Mouse (Mus musculus): ENCODE data around the gene A730061H03Rik. TPM values are rescaled to one million over a fixed set of nuclear protein-coding genes. Genes with fewer than 3 reads are reported as not detected.

Gene A730061H03Rik
- total and polyA plus RNA-seq, 2 experiments, result 0.42 TPM; not detected in 1

DNA sequence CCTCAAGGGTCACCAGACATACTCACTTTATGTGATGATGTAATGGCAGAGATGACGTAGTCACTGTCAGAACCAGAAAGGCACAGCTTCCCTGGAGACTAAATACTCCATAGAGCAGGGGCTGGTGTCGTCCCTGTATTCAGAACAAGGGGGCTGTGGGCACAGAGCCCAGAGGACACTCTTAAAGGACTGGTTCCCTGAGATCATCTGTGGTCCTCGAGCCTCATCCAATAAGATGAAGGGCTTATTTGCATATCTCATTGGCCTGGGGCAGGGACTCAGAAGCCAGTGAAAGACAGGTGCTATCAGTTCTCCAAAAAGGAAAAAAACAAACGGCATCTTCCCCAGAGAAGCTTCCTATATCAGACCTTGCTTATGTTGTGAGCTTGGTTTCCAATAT is 36.1 kb downstream of the A730061H03Rik start:
- no peaks in the 10 kb centered on the region for H3K79me2 ChIP-seq (ENCODE audit: control insufficient read depth, insufficient read depth, low read length)
- peaks cover 10% of the 10 kb centered on the region for H3K27me3 ChIP-seq (ENCODE audit: control insufficient read depth, insufficient read depth, low read length)
- no peak overlapping the region for H3K9ac ChIP-seq (ENCODE audit: low read depth, low read length)
- no peak for DNase-seq (ENCODE audit: extremely low read depth, low read depth, low spot score)
- TF ChIP-seq POLR2A (IDR thresholded peaks at IDR 0.05; ENCODE audit: extremely low read depth, insufficient read depth, low read length) (no peak), CTCF (IDR thresholded peaks at IDR 0.05; ENCODE audit: low read depth, low read length) (no peak)
- no peak overlapping the region for H3K27ac ChIP-seq (replicated peaks; ENCODE audit: insufficient read depth, low read depth, low read length)
- H3K4me1 ChIP-seq (ENCODE audit: control insufficient read depth, insufficient read depth, low read length), result peaks cover 7% of the 10 kb centered on the region; the same call in 1 of the 2 replicates
- H3K36me3 ChIP-seq (ENCODE audit: control insufficient read depth, insufficient read depth, low read length), result no peaks in the 10 kb centered on the region
- no peak overlapping the region for H3K4me3 ChIP-seq (ENCODE audit: insufficient read depth, low read depth, low read length)
- WGBS, result 44% methylated on average over 4 of the region's 4 CpGs

DNA sequence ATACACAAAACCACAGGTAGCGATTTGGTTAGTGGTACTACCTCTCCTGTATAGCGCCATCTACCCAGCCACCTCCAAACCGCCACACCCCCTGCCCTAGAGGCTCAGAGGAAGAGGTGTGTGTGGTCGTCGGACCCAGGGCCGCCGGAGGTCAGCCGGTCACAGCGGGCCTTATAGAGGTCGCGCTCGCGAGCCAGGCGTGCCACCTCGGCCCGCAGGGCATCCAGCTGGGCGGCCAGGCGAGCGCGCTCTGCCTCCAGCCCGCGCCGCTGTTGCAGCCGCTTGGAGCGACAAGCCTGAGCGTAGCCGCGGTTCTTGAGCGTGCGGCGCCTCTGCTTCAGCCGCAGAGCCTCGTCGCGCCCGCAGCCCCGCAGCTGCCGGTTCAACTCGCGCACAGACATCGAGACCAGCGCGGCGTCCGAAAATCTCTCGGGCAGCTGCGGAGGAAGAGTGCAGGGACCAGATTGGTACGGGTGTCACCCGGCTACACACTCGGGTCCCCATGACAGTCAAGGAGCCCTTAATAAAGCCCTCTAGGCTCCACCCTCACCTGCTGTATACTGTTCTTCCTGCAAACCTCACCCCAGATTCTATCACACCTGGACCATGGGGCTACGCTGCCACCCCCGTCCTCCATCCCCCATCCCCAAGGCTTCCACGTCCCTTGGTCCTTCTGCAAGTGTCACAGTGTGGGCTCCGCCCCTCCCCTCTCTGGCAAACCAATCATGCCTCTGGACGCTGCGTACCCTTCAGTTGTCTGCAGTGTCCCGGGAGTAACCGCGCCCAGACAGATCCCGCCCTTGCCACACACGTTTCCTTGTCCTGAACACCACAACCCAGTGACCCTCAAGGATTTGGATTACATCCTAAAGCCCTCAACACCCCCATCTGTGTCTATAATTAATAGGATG is 39.5 kb downstream of the A730061H03Rik start:
- Histone ChIP-seq H3K4me3 (ENCODE audit: insufficient read depth, low read depth, low read length) (peak overlapping the region; percentile 18; the same call in 1 of the 2 replicates), H3K79me2 (ENCODE audit: control insufficient read depth, insufficient read depth, low read length) (no peaks in the 10 kb centered on the region), H3K36me3 (ENCODE audit: control insufficient read depth, insufficient read depth, low read length) (no peaks in the 10 kb centered on the region), H3K4me1 (ENCODE audit: control insufficient read depth, insufficient read depth, low read length) (peaks cover 7% of the 10 kb centered on the region; the same call in 1 of the 2 replicates), H3K27me3 (ENCODE audit: control insufficient read depth, insufficient read depth, low read length) (peaks cover 10% of the 10 kb centered on the region), H3K27ac (replicated peaks; ENCODE audit: insufficient read depth, low read depth, low read length) (no peak overlapping the region), H3K9ac (ENCODE audit: low read depth, low read length) (no peak overlapping the region)
- DNase-seq (ENCODE audit: extremely low read depth, low read depth, low spot score), result no peak
- WGBS, result 3% methylated on average over 61 of the region's 61 CpGs
- TF ChIP-seq CTCF (IDR thresholded peaks at IDR 0.05; ENCODE audit: low read depth, low read length), result no peak
- TF ChIP-seq POLR2A (IDR thresholded peaks at IDR 0.05; ENCODE audit: extremely low read depth, insufficient read depth, low read length), result no peak

DNA sequence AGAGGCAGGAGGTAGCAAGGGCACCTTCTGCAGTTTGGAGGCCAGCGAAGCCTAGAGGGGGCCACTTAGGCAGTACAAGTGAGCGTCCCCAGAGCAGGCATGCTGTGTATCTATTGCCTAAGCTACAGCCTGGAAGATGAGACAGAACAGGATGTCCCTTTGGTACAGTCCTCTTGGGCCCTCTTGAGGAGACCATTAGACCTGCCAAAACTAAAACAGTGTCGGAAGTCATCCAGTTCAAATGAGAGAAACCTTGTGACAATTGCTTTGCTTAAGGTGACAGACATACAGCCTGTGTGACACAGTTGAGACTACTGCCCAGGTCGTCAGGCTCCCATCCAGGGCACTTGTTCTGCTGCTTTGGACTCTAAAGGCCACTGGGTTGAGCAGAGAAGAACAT is 40.6 kb downstream of the A730061H03Rik start:
- Histone ChIP-seq H3K4me3 (ENCODE audit: insufficient read depth, low read depth, low read length) (no peak overlapping the region), H3K79me2 (ENCODE audit: control insufficient read depth, insufficient read depth, low read length) (no peaks in the 10 kb centered on the region), H3K36me3 (ENCODE audit: control insufficient read depth, insufficient read depth, low read length) (no peaks in the 10 kb centered on the region), H3K27ac (replicated peaks; ENCODE audit: insufficient read depth, low read depth, low read length) (no peak overlapping the region), H3K27me3 (ENCODE audit: control insufficient read depth, insufficient read depth, low read length) (peaks cover 10% of the 10 kb centered on the region), H3K4me1 (ENCODE audit: control insufficient read depth, insufficient read depth, low read length) (peaks cover 7% of the 10 kb centered on the region; the same call in 1 of the 2 replicates), H3K9ac (ENCODE audit: low read depth, low read length) (no peak overlapping the region)
- TF ChIP-seq CTCF (IDR thresholded peaks at IDR 0.05; ENCODE audit: low read depth, low read length), result no peak
- no peak for TF ChIP-seq POLR2A (IDR thresholded peaks at IDR 0.05; ENCODE audit: extremely low read depth, insufficient read depth, low read length)
- 56% methylated on average over 4 of the region's 4 CpGs for WGBS
- DNase-seq (ENCODE audit: extremely low read depth, low read depth, low spot score), result peak; percentile 70

DNA sequence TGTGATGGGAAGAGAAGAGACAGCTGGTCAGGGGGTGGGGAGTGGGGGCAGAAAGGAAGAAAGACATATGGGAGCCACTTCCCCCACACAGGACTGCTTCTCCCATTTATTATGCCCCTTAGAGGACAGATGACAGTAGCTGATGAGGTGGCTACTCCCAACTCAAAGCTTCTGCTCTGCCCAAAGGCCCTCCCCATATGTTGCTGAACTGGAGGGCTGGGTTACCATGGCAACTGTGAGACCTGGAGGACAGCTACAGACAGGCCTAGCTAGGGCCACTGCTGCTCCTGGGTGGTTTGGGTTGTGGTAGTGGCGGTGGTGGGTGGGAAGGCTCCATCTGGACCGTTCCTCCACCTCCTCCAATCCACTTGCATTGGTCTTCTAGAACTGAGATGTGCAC is 41.3 kb downstream of the A730061H03Rik start:
- Histone ChIP-seq H3K4me1 (ENCODE audit: control insufficient read depth, insufficient read depth, low read length) (peaks cover 7% of the 10 kb centered on the region; the same call in 1 of the 2 replicates), H3K36me3 (ENCODE audit: control insufficient read depth, insufficient read depth, low read length) (no peaks in the 10 kb centered on the region), H3K79me2 (ENCODE audit: control insufficient read depth, insufficient read depth, low read length) (no peaks in the 10 kb centered on the region), H3K27me3 (ENCODE audit: control insufficient read depth, insufficient read depth, low read length) (peaks cover 10% of the 10 kb centered on the region), H3K27ac (replicated peaks; ENCODE audit: insufficient read depth, low read depth, low read length) (no peak overlapping the region), H3K9ac (ENCODE audit: low read depth, low read length) (no peak overlapping the region), H3K4me3 (ENCODE audit: insufficient read depth, low read depth, low read length) (no peak overlapping the region)
- no peak for TF ChIP-seq POLR2A (IDR thresholded peaks at IDR 0.05; ENCODE audit: extremely low read depth, insufficient read depth, low read length)
- TF ChIP-seq CTCF (IDR thresholded peaks at IDR 0.05; ENCODE audit: low read depth, low read length), result no peak
- no peak for DNase-seq (ENCODE audit: extremely low read depth, low read depth, low spot score)
- 87% methylated on average over 2 of the region's 2 CpGs for WGBS

DNA sequence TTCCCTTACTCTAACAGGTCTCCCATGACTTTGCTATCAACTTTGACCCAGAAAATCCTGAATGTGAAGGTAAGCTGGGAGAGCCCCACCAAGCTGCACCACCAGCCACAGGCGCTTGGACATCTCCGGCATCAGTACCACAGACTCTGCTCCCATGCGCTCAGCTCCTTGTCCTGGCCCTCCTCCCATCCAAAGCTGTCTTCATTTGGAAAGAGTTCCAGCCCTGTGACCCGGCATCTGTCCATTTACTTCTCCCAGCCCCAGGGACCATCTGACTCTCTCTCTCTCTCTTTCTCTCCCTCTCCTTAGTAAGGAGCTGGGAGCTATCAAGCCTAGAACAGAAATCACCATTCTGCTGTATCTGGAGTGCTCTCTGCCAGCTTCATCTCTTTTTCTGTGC is 44.4 kb downstream of the A730061H03Rik start:
- peaks cover 7% of the 10 kb centered on the region; the same call in 1 of the 2 replicates for H3K4me1 ChIP-seq (ENCODE audit: control insufficient read depth, insufficient read depth, low read length)
- no peak for TF ChIP-seq CTCF (IDR thresholded peaks at IDR 0.05; ENCODE audit: low read depth, low read length)
- TF ChIP-seq POLR2A (IDR thresholded peaks at IDR 0.05; ENCODE audit: extremely low read depth, insufficient read depth, low read length), result no peak
- no peaks in the 10 kb centered on the region for H3K36me3 ChIP-seq (ENCODE audit: control insufficient read depth, insufficient read depth, low read length)
- H3K27me3 ChIP-seq (ENCODE audit: control insufficient read depth, insufficient read depth, low read length), result peaks cover 5% of the 10 kb centered on the region
- no peak overlapping the region for H3K9ac ChIP-seq (ENCODE audit: low read depth, low read length)
- WGBS, result 88% methylated on average over 4 of the region's 4 CpGs
- DNase-seq (ENCODE audit: extremely low read depth, low read depth, low spot score), result no peak
- H3K27ac ChIP-seq (replicated peaks; ENCODE audit: insufficient read depth, low read depth, low read length), result no peak overlapping the region
- H3K79me2 ChIP-seq (ENCODE audit: control insufficient read depth, insufficient read depth, low read length), result no peaks in the 10 kb centered on the region
- H3K4me3 ChIP-seq (ENCODE audit: insufficient read depth, low read depth, low read length), result no peak overlapping the region

DNA sequence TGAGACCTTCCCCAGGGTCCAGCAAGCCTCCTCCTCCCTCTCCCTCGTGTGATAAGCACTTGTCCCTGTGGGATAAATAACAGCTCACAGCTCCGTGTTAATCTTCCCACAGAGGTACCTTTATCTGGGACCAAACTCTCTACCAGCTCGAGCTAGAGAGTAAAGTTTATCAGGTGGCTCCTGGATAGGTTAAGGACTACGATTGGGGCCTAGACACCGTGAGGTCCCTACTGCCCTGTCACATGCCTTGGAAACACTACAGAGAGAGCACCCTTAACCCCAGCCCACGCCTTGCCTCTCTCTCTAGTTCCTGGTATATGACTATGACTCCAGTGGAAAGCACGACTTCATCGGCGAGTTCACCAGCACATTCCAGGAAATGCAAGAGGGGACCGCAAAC is 46.3 kb downstream of the A730061H03Rik start:
- no peak for TF ChIP-seq POLR2A (IDR thresholded peaks at IDR 0.05; ENCODE audit: extremely low read depth, insufficient read depth, low read length)
- TF ChIP-seq CTCF (IDR thresholded peaks at IDR 0.05; ENCODE audit: low read depth, low read length), result no peak
- H3K27me3 ChIP-seq (ENCODE audit: control insufficient read depth, insufficient read depth, low read length), result peaks cover 4% of the 10 kb centered on the region; the same call in 1 of the 2 replicates
- no peaks in the 10 kb centered on the region for H3K79me2 ChIP-seq (ENCODE audit: control insufficient read depth, insufficient read depth, low read length)
- H3K4me1 ChIP-seq (ENCODE audit: control insufficient read depth, insufficient read depth, low read length), result no peaks in the 10 kb centered on the region
- H3K9ac ChIP-seq (ENCODE audit: low read depth, low read length), result no peak overlapping the region
- 62% methylated on average over 10 of the region's 10 CpGs for WGBS
- DNase-seq (ENCODE audit: extremely low read depth, low read depth, low spot score), result no peak
- H3K27ac ChIP-seq (replicated peaks; ENCODE audit: insufficient read depth, low read depth, low read length), result no peak overlapping the region
- H3K4me3 ChIP-seq (ENCODE audit: insufficient read depth, low read depth, low read length), result no peak overlapping the region
- H3K36me3 ChIP-seq (ENCODE audit: control insufficient read depth, insufficient read depth, low read length), result no peaks in the 10 kb centered on the region

Data from liver, adult 2 months (tissue).